Mouse (Mus musculus) inflammation-experienced regulatory T-cells (primary cell): ENCODE results near the gene Lcn10. TPM values are rescaled to one million over a fixed set of nuclear protein-coding genes. Genes with fewer than 3 reads are reported as not detected.

Source experiments
- polyA plus RNA-seq, 2 experiments: library from polyadenylated mRNA; unstranded; fragments of 100-300 nt; shearing (Covaris generic); gene quantifications; one replicate each; pipeline ENCODE4 v1.2.1; 2017

Lcn10 gene
- 1 to 10 TPM in 1 of 2 experiments, not detected in 1; 1.0 TPM for polyA plus RNA-seq

DNA sequence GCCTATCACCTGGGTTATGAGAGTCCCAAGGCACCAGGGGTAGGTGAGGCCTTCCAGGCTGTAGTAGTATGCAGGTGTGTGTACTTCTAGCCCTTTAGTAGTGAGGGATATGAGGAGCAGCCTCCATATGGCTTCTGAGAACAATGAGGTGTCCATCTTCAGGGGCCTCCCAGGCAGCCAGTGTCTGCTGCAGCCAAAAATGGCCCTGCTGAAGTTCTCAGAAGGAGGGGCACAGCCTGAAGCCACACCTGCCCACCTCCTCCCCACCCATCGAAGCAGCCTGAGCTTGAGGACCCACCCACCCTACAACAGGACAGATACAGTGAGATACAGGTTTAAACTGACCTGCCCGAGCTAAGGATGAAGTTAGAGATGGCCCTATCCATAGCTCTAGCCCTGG lies at the start of gene Lcn10:
Lcn10 (plus strand) TSS at position 301 of the 400 bp plus-strand sequence.

DNA sequence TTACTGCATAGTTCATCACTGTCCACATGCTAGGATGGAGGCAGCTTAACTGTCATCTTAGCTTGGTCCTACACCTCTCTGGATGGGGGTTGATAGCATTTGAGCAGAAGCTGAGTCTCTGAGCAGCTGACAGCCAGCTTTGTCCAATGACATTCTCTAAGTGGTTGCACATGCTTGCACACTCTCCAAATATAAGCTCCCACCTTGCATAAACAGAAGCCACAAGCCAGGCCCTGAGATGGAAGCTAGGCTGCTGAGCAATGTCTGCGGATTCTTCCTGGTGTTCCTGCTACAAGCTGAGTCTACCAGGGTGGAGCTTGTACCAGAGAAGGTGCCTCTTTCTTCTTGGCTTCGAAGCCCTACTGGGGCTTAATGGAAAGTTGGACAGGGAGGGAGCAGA lies 29.6 kb upstream of the Lcn10 start, which contains the start of gene Lcn8:
Lcn8 (plus strand) TSS at position 219 of the 400 bp plus-strand sequence.

DNA sequence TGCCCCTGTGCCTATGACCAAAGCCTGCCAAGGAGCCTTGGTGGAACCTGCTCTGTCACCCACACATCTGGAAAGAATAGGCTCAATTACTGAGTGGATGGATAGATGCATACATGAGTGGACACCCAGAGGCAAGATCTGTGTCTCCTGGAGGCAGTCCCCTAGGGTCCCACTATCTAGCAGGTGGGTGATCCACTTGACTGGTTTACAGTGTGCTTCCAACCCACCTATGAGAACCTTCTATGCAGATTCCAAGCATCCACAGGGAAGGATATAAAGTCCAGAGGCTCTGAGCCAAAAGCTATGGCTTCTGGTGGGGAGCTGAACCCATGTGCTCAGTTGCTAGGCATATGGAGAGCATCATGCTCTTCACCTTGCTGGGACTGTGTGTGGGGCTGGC lies 24.9 kb upstream of the Lcn10 start, which contains the start of gene Lcn5:
Lcn5 (plus strand) TSS at position 301 of the 400 bp plus-strand sequence.

DNA sequence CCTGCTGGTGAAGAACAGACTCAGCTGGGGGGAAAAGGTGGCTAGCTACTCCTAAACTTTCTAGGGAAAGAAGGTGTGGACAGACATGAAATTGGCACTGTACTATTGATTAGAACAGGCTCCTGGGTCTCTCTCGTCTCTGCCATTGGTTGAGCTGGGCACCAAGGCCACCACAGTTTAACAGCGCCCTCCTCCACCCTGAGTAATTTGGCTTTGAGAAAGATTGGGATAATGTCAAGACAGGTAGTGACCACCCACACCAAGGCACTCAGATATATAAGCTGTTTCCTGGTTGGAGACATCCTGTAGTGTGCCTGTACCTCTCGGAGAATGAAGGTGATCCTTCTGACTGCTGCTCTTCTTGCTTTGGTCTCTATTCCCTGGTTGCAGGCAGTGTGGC lies 6.0 kb upstream of the Lcn10 start, which contains the start of gene Lcn6:
Lcn6 (plus strand) TSS at position 301 of the 400 bp plus-strand sequence.

DNA sequence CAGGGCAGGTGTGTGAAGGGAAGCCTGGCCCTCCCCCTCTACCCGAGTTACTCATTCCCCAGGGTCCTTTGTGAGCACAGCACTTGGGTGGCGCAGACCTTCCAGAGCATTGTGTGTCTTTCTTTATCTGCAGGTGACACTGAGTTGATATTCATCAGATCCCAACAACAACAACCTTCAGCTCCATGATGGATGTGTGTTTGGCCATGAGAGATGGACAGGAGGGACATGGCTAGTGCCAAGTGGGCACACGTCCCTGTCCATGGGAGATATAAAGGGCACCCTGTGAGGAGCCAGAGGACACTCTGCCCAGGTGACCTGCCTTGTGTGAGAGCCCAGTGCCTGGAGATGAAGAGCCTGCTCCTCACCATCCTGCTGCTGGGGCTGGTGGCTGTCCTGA lies 17.2 kb downstream of the Lcn10 start, which contains the start of gene Obp2a:
Obp2a (plus strand) TSS at position 301 of the 400 bp plus-strand sequence.

DNA sequence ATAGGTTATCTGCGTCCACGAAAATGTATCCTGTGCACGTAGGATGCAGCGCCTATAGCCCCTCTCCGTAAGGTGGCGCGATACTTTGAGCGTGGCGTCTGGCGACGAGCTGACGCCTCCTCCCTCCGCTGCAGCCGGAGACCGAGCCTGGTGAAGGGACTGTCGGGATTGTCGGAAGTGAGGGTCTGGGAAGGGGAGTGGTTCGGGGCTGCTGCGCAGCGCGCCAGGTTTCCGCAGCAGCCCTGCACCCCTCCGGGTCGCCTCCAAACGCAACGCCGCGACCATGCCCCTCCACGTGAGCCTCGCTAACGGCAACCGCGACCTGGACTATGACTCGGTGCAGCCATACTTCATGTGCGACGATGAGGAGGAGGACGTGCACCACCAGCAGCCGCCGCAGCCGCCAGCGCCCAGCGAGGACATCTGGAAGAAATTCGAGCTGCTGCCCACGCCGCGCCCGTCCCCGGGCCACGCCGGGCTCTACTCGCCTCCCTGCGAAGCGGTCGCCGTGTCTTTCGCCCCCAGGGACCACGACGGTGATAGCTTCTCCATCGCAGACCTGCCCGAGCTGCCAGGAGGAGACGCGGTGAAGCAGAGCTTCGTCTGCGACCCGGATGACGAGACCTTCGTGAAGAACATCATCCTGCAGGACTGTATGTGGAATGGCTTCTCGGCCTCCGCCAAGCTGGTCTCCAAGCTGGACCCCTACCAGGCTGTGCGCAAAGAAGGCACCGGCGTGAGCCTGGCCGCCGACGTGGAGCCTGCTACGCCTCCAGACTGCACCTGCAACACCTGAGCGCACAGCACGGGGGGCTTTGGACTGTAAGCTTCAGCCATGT lies 24.3 kb downstream of the Lcn10 start, which contains the start of gene Bmyc:
Bmyc (plus strand) TSS at position 97 of the 839 bp plus-strand sequence.

Other genes with a start within 250 kb of the Lcn10 start
- gene Clic3, start 225.9 kb upstream of the Lcn10 start, polyA plus RNA-seq, result 1 to 10 TPM; 3.4 to 4.3 TPM
- gene Paxx, start 221.6 kb upstream of the Lcn10 start, polyA plus RNA-seq, result 100 to 1,000 TPM in 1 of 2 experiments, 10 to 100 TPM in 1; 95.5 to 104 TPM
- under 1 TPM in 1 of 2 experiments, not detected in 1; 0.37 TPM for gene Ptgds, start 212.7 kb upstream of the Lcn10 start, polyA plus RNA-seq
- not detected for gene Lcn12, start 188.8 kb upstream of the Lcn10 start, polyA plus RNA-seq
- 100 to 1,000 TPM; 107 to 134 TPM for gene Fbxw5, start 182.0 kb upstream of the Lcn10 start, polyA plus RNA-seq
- gene C8g, start 181.0 kb upstream of the Lcn10 start, polyA plus RNA-seq, result 1 to 10 TPM; 7.5 to 9.3 TPM
- gene Traf2, start 135.8 kb upstream of the Lcn10 start, polyA plus RNA-seq, result 10 to 100 TPM; 82.2 to 87.8 TPM
- 100 to 1,000 TPM; 335 to 382 TPM for gene Edf1, start 124.9 kb upstream of the Lcn10 start, polyA plus RNA-seq
- gene Mamdc4, start 107.9 kb upstream of the Lcn10 start, polyA plus RNA-seq, result 1 to 10 TPM in 1 of 2 experiments, under 1 TPM in 1; 0.58 to 1.6 TPM
- 10 to 100 TPM; 53.8 to 59.8 TPM for gene Phpt1, start 107.5 kb upstream of the Lcn10 start, polyA plus RNA-seq
- 1 to 10 TPM in 1 of 2 experiments, under 1 TPM in 1; 0.93 to 1.2 TPM for gene Ajm1, start 101.0 kb upstream of the Lcn10 start, polyA plus RNA-seq
- gene Rabl6, start 74.2 kb upstream of the Lcn10 start, polyA plus RNA-seq, result 10 to 100 TPM; 41.1 to 47.1 TPM
- not detected for gene Ccdc183, start 65.0 kb upstream of the Lcn10 start, polyA plus RNA-seq
- gene Tmem141, start 60.7 kb upstream of the Lcn10 start, polyA plus RNA-seq, result 1 to 10 TPM; 4.1 TPM
- gene Fcna, start 54.7 kb upstream of the Lcn10 start, polyA plus RNA-seq, result 10 to 100 TPM in 1 of 2 experiments, not detected in 1; 18.1 TPM
- gene Lcn8, start 29.6 kb upstream of the Lcn10 start, polyA plus RNA-seq, result not detected
- gene Lcn5, start 24.8 kb upstream of the Lcn10 start, polyA plus RNA-seq, result not detected
- under 1 TPM in 1 of 2 experiments, not detected in 1; 0.33 TPM for gene Lcn6, start 5.9 kb upstream of the Lcn10 start, polyA plus RNA-seq
- 1 to 10 TPM in 1 of 2 experiments, not detected in 1; 1.3 TPM for gene Obp2a, start 17.3 kb downstream of the Lcn10 start, polyA plus RNA-seq
- gene Bmyc, start 24.0 kb downstream of the Lcn10 start, polyA plus RNA-seq, result 100 to 1,000 TPM in 1 of 2 experiments, 10 to 100 TPM in 1; 88.1 to 160 TPM
- gene Obp2b, start 54.3 kb downstream of the Lcn10 start, polyA plus RNA-seq, result not detected
- not detected for gene Lcn3, start 82.8 kb downstream of the Lcn10 start, polyA plus RNA-seq
- under 1 TPM in 1 of 2 experiments, not detected in 1; 0.45 TPM for gene Lcn11, start 94.3 kb downstream of the Lcn10 start, polyA plus RNA-seq
- not detected for gene Gm13539, start 99.5 kb downstream of the Lcn10 start, polyA plus RNA-seq
- under 1 TPM in 1 of 2 experiments, not detected in 1; 0.53 TPM for gene Glt6d1, start 133.1 kb downstream of the Lcn10 start, polyA plus RNA-seq
- not detected for gene Lcn9, start 140.4 kb downstream of the Lcn10 start, polyA plus RNA-seq
- 1 to 10 TPM in 1 of 2 experiments, under 1 TPM in 1; 0.51 to 1.3 TPM for gene Sohlh1, start 164.5 kb downstream of the Lcn10 start, polyA plus RNA-seq
- 1 to 10 TPM in 1 of 2 experiments, under 1 TPM in 1; 0.45 to 1.6 TPM for gene Kcnt1, start 181.0 kb downstream of the Lcn10 start, polyA plus RNA-seq